Mouse (Mus musculus) small intestine, adult 2 months (tissue): ENCODE measurements at regions not wholly inside any gene's neighbourhood (a gene's known extent, or its start where the extent isn't known, plus 50 kb on each side); places are given as distances from the start of the nearest gene placed in this dataset.

Experiments
- CTCF ChIP-seq: fragments of 200-500 bp; IDR thresholded peaks from 2 replicates; pipeline ENCODE4 v1.5.1; 2012; ENCODE audit warnings: low read depth, mild to moderate bottlenecking, control low read depth, inconsistent platforms, low read length, moderate library complexity, mixed read lengths; ENCODE audit not compliant: insufficient replicate concordance, insufficient read length; ENCODE audit errors: extremely low read depth
- POLR2A ChIP-seq: fragments of 200-500 bp; IDR thresholded peaks from 2 replicates; pipeline ENCODE4 v1.6.1; 2012; ENCODE audit warnings: low read depth, mild to moderate bottlenecking, control low read depth, inconsistent platforms, low read length, moderate library complexity

DNA sequence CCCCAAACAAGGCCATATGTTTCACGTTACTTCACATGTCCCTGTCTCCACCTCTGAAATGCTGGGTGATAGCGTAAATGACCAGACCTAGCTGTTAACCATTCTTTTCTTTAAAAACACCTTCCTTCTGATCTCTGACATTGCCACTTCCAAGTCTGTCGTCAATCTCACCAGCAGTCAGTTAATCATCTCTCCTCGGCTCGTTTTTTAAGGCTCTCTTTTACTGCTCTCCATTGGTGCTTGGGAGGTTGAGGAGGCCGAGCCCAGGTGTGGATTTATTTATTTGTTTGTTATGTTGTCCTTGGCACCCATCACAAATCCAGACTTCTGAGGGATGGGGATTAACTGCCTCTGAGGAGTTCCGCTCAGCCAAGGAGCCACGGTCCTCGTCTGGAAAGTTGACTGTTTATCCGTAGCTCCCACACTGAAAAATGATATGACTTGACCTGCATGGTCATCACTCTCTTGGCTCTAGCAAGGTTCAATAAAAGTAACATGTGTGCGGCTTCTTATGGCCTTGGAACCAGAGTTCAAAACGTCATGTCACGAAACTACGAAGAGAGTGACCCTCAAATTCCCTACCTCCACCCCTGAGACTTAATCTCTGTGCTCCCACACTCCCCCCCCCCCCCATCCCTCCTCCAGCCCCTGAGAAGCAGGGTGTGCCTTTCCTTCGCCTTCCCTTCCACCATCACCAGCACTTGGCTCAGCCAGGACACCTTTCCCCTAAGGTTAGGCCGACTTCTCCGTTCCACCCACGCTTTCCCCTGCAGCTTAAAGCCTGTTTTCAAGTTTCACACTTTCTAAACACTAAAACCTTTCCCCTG is 60.6 kb downstream of the Cox18 start:
- TF ChIP-seq CTCF = no peak
- no peak for TF ChIP-seq POLR2A
